Mouse (Mus musculus) kidney, adult 8-10 months (tissue): ENCODE results near the gene Igsf3.

Experiments
- DNase-seq, 2 experiments: peaks; one replicate each; pipeline ENCODE4 v3.0.0; 2022

Gene Igsf3

DNA sequence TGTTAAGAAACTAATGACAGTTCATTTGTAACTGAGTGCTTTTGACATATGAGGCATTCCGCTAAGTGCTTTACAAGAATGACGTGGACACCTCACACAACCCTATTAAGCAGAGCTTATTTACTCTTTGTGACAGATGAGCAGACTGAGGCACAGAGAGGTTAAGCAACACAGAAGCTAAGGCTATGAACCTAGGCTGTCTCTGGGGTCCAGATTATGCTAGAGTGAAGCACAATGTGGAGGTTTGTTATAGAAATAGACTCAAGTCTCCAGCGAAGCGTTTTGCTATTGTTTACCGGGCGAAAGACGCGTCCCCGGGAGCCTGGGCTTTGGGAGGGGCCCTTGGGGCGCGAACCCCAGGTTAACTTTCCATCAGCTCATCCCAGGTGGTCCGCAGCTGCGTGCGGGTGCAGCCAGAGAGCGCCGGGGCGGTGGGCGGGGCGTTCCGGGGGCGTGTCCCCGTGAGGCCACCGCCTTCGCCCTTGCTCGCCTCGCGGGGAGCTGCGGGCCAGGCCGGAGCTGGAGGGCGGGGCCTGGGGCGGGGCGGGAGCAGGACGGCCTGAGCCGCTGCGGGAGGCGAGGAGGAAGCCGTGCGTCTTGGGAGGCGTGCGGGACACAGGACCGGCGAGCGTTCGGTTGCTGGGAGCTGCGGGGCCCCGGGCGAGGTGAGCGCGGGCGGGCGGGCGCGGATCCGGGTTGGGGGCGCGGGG lies at the start of gene Igsf3:
Gene Igsf3 (plus strand): TSS at position 546 of the 710 bp plus-strand sequence.
- DNase-seq, result peak; percentile 76 to 81

DNA sequence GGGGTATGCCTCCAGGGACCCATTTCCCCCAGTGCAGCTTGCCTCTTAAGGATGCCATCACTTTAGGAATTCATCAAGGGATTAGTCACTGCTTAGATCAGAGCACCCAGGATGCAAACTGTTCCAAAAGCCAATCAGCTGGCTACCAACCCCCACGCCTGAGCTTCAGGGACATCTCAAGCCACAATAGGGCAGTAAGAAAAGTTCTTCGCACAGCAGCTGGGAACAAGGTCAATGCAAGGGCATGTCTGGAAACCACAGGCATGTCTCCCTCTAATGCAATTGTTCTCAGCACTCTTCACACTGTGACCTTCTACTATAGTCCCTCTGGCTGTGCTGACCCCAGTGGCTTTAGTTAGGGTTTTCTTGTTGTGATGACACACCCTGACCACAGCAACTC lies 49.6 kb upstream of the Igsf3 start:
- no peak for DNase-seq

DNA sequence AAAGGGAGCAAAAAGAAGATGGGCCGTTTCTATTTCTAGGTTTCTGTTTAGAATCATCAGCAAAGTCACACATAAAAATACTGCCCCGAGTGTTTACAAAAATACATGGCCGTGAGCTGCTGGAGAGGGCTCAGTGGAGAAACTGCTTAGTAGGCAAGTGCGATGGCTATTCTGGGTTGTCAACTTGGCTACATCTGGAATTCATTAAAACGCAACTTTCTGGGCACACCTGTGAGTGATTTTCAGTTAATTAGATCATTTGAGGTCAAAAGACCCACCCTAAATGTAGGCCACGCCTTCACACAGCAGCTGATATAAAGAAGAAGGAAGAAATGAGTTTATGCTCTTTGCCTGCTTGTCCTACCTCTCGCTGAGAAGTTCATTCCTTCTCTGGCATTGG lies 48.3 kb upstream of the Igsf3 start:
- no peak for DNase-seq

DNA sequence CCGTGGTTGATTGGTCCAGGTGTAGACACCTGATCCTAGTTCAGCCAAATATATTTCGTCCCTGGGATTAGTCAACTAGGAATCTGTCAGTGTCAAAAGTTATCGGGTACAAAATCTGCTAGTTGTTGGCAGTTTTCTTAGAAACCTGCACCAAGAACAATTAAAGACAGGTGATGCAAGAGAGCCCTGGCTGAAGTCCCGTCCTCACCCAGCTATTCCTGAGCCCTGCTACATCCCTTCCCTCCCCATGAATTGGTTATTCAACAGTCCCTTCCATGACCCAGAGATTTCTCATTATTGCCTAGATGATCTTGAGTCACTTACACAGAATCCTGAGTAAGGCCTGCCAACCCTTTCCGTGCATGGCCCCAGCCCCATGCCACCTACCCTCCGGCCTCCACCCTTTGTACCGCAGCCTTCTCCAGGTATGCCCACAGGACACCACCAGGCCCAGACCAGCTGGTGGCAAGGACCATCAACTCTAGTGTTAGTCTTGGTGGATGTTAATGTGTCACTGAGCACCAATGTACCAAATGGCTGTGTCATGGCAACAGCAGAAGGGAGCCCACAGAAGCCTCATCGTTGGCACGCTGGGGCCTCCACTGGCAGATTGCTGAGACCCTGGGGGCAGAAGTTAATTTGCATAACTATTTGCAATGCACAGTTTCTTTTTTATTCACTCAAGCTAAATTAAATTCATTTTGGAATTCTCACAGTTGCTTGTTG lies 33.5 kb upstream of the Igsf3 start:
- no peak for DNase-seq

DNA sequence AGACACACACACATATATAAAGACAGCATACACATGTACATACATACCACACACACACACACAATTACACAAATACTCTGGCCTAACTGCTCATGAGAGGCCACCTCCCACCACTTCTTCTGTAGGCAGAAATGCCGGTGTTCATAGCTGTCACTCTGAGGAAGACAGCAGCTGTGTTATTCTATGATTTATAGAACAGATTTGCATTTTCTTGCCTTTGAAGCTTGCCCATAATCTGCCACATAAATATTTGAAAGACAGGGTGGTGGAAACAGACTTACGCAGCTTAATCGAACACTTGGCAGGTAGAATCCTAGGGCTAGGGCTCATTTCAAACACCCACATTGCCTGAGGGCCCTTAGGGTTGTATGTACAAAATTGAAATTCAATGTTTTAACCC lies 32.6 kb upstream of the Igsf3 start:
- no peak for DNase-seq

DNA sequence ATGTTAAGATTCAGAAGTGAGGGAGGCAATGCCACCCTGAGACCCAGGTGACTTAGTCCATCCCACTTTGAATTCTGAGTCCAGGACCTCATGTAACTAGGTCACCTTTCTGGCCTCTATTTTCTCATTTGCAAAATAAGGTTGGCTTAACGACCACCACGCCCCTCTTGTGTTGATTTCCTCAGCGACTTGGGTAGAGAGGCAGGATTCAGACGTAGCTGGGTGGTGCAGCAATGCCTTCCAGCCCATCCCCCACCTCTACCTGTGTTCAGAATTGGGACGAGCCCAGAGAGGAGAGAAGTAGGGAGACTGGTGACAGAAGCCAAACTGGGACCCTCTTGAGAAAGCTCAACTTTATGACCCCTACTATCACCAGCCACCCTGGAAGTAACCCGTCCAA lies 31.6 kb upstream of the Igsf3 start:
- no peak for DNase-seq

DNA sequence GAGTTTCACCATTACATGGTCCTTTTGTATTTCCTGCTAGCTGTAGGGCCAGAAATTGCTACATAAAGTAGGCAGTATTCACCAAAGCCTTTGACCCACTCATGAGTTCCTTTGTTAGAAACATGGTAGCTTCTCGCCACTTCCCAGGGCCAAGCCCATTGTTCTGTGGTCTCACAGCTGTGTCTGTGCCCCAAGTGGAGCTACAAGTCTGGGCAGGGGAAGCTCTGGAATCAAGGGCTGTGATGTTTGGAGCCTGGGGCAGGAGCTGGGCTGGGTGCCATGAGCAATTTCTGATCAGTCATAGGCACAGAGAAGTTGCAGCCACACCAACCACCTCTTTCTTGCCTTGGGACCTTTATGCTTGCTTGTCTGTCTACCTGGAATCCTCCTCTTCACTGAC lies 30.1 kb upstream of the Igsf3 start:
- DNase-seq, result no peak

DNA sequence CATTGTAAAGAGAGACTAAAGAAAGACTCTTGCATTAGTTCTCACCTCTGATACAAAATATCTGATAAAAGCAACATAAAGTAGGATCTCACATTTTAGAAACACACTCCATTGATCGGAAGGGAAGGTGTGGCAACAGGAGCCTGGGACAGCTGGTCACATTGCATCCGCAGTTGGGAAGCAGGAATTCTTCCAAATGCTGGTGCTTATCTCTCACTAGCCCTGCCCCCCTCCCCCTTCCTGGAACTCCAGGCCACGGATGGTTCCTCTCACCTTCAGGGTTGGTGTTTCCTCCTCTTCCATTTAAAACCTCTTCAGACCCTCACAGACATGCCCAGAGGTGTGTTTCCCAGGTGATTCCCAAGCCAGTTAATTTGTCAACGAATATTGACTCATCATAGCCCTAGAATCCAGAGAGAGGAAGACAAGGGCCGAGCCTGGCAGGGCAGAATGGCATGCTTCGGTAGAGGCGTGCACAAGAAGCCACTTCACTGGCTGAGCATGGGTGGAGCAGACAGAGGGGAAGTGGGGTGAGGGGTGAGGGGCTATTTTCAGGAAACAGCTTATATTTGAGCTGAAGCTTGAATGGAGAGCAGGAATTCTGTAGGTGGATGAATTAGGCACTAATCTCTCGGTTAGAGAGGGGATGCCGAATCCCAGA lies 28.3 kb upstream of the Igsf3 start:
- no peak for DNase-seq

DNA sequence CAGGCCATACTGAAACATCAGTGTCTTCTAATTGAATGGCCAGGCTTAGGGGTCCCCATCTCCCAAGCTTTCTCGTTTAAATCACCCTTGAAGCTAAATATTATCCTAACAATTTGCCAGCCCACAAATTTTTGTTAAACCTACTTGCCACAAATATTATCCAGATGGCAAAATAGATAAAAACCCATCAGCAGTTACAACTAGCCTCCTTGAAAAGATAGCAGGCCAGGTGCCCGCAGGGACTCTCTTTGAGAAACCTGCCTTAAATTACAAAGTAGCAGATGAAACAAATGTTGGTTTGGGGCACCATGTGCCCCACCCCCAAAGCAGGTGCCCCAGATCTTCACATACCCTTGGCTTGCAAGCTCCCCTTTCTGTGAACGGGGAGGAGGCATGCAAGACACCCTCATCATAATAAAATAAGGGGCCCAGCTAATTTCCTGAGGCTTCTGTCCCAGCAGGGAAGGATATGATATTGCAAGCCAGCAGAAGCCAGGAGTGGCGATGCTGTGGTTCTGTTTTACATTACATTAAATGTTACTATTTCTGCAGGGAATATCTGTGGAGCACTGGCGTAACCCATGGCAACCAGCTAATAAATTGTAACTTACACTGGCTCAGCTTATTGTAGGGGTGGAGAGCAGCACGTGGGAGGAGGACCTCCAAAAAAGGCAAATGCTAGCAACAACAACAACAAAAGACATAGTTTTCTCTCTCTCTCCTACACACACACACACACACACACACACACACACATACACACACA lies 27.2 kb upstream of the Igsf3 start:
- no peak for DNase-seq

DNA sequence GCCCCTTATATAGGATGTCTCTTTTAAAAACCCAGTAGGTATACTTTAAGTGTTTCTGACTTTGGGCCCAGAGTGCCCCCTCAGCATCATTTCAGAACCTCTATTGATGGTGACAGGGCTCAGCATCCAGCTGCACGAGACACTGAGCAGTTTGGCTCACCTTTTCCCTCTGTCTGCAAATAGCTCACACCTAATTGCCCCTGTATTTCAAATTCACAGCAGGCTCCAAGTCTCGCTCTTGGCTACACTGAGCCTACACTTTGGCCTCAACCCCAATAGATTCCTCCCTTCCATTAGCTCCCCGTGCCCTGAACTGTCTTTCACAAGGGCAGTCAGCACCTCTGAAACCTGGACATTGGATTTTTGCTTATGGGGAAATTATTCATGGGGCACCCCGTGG lies 26.5 kb upstream of the Igsf3 start:
- DNase-seq, result no peak

DNA sequence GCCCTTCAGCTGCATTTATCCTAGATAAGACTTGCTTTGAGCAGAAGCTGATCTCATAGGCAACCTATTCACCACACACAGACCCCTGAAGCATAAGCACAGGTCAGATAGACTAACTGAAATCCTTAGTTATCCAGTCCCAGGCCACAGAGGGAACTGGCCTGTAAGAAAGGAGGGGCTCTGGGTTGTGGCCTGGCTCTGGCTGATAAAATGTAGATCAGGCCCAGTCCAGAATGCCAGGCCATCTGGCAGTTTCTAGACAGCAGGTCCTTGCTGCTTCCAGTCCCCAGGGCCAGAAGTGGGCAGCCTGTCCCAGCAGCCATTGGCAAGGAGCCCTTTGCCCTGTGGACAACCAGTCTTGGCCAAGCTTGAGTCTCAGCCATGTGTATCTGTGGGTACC lies 22.4 kb upstream of the Igsf3 start:
- DNase-seq, result no peak

DNA sequence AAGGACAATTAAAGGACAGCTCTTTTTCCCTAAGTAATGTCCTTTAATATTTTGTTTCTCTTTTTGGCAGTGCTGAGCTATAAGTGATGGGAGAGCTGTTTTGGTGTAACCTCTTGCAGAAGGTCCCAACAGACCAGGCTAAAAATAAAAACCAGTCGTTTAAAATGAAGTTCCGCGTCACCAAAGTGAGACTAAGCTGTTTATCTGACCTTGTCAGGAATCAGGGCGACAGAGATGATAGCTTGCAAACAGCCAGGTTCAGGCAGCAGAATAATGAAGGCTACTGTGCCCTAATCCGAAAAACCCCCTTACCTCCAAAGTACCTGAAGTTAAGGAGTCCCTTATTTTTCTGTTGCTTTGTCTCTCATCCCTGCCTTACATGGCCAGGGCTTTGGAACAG lies 21.2 kb upstream of the Igsf3 start:
- no peak for DNase-seq

DNA sequence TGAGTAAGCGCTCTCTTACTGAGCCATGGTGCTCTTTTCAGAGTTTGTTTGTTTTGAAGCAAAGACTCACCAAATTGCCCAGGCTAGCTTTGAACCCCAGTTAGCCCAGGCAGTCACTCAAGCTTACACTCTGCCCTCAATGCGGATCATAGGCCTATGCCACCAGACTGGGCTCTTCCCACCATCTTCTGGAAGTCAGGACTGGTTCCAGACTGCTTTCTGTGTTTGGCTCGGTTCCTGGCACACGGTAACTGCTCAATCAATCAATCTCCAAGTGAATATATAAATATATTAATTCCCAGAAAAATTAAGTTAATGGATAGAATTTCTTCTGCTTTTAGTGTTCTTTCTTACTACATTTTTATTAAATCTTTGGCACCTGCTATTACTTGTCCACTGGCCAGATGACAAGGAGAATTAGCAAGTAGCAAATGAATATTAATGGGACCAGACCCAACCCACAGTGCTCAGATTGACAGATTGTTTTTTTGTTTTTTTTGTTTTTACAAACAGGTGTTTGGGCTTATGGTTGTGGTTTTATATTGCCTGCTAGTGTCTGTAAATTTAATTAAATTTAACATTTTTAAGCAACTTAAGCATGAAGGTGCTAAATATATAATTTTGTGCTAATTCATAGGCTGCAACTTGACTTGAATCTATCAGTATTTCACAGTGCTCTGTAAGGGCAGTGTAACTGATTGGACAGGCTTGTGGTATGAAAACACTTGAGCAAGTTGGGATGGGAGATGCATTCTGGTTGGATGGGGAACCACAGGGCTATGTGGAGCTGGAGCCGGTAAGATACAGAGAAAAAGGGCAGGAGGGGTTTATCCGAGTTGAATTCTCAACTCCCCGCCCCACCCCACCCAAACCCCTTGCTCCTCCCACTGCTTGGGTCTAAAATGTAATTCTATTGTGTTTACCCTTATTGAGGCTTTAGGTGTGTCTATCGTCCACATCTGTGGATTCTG lies 20.0 kb upstream of the Igsf3 start:
- DNase-seq, result no peak

DNA sequence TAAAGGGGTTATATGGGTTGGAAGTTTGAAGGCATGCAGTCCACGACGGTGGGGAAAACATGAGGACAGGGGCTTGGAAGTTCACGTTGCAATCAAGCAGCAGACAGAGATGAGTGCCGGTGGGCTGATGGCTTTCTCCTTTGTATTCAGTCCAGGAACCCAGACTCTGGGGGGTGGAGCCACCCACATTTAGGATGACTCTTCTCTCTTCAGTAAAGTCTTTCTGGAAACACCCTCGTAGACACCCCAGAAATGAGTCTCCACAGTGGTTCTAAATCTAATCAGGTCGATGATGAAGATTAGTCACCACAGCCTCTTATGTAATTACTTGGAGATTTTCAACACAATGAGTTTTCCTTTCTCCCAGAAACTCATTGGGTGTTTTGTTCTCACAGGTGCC lies 16.1 kb upstream of the Igsf3 start:
- DNase-seq, result no peak

DNA sequence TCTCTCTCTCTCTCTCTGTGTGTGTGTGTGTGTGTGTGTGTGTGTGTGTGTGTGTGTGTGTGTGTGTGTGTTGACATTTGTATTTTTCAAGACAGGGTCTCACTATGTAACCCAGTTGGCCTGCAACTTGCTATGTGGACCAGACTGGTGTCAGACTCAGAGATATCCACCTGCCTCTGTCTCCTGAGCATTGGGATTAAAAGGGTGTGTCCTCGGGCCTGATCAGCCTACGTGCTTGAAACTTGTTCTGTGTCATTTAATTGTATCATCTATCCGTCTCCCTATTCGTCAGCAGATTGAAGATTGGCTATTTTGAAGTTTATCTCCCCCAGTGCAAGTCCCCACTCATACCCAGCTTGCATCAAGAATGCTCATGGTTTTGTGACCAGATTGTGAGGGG lies 14.5 kb upstream of the Igsf3 start:
- no peak for DNase-seq

DNA sequence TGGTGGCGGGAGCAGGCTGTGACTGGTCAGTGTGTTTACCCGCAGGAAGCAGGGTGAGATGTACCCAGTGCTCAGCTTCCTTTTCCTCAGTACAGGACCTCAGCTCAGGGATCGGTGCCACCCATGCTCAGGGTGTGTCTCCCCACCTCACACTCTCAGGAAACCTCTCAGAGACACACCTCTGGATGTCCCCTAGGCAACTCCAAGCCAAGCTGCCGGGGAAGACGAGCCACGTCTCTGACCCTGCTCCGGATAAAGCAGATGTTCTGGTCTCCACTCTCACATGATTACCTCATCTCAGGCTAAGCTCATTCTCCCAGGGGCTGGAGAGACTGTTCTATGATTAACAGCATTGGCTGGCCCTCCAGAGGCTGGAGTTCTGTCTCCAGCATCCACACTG lies 13.3 kb upstream of the Igsf3 start:
- no peak for DNase-seq

DNA sequence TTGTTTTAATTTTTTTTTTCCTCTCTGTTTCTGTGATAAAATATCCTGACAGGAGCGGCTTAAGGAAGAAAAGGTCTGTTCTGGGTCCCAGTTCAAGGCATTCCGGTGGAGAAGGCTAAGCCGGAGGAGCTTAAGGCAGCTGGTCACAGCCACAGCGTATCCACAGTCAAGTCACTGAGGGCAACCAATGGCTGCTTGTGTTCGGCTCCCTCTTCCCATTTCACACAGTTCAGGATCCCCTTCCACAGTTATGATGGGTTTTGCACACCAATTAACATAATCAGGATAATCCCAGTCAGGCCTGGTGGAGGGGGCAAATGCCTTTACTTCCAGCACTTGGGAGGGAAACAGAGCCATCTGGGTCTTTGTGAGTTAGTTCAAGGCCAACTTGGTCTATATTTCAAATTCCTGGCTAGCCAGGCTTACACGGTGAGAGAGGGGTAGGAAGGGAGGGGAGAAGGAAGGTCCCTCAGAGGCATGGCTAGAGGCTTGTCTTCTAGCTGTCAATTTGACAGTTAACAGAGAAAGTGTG lies 11.7 kb upstream of the Igsf3 start:
- no peak for DNase-seq

DNA sequence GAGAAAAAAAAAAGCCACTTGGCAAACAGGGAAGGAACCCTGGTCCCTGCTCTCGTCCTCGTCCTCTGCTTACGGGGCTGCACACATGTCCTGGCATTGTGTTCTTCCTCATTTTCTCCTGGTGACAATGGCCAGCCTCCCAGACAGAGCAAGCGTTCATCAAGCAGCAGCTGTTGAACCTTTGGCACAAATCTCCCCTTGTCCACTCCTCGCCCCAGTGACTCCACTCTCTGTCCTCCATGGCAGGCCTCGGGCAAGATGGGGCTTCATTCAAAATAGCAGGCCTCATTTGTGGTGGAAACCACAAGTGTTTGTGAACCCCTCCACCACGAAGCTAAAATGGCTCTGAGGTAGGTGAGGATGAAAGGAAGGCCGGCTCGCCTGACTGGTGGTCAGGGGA lies 11.0 kb upstream of the Igsf3 start:
- no peak for DNase-seq

DNA sequence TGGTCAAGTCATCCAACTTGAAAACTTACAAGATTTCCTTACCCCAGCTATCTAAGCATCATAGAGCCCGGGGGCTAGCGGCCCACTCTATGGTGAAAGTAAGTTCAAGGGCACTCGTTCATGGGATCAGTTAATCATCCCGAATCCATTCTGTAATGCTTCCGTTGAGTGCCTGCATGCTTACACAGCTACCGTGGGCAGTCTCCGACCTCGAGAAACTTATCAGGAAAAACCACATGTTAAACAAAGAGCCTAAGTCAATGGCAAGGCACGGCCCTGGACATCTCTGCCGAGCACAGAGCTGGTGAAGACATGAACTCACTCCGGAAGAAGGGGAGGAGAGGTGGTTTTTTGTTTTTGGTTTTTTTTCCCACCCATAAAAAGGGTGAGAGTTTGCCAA lies 9.5 kb upstream of the Igsf3 start:
- no peak for DNase-seq

DNA sequence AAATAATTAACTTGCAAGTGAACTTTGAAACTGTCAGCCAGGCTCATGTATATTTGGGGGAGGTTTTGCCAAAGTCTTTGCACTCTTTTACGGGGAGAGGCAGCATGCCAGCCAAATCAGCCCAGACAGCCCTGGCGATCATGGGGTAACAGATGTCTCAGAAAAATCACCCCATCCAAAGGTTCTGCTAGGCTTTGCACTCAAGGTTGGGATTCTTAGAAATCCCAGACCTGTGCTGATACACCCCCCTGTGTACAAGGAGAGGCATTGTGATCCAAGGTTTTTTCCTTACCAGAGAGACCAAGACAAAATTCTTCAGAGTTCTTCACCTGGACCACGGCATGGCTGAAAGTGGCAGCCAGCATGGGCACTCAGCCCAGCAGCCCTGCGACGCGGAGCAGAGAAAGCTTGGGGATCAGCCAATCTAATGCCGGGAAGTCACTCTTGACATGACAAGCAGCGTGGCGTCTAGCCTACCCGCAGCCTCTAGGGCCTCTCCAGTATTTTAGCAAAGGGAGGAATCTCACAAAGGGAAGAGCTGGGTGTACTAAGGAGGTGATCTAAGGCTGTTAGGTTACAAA lies 7.5 kb upstream of the Igsf3 start:
- DNase-seq, result peak in 1 of 2 experiments; percentile 56

DNA sequence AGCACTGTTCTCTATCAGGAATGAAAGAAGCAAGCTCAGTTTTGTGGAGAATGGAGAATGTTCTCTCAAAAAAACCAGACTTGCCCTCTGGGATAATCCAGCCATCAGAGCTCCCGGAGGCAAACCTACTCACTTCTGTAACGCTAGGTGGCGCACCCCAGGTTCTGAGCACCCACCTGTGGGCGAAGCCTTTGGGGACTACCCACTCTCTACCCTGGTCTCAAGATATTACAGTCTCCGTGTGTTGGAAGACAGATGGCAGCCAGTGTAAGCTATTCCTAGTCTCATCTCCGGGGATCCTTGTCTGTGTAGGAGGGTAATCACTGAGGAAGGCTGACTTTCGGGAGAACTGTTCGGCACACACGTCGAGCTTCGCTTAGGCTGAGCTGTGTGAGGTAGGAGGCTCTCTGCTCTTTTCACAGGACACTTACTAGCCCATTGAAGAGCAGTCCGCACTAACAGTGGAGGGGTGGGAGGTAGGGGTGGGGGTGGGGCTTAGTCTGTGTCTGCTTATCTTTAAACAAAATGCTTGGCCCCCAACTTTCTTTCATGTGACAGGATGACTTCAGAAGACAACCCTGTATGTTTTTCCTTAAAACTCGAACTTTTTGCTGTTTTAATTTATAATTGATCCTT lies 4.4 kb upstream of the Igsf3 start:
- DNase-seq, result peak in 1 of 2 experiments; percentile 68
